Mouse (Mus musculus) testis, adult 2 months (tissue): ENCODE measurements around the gene Snx7.

Source experiments
- CTCF ChIP-seq: fragments of 200-500 bp; IDR thresholded peaks from 2 replicates; pipeline ENCODE4 v1.5.1; 2012; ENCODE audit warnings: low read depth, mild to moderate bottlenecking, inconsistent platforms, low read length, moderate library complexity; ENCODE audit not compliant: control insufficient read depth, insufficient read depth, insufficient replicate concordance
- POLR2A ChIP-seq: fragments of 200-500 bp; IDR thresholded peaks from 2 replicates; pipeline ENCODE4 v1.6.1; 2012; ENCODE audit warnings: low read depth, mild to moderate bottlenecking, inconsistent platforms, low read length, moderate library complexity; ENCODE audit not compliant: control insufficient read depth

DNA sequence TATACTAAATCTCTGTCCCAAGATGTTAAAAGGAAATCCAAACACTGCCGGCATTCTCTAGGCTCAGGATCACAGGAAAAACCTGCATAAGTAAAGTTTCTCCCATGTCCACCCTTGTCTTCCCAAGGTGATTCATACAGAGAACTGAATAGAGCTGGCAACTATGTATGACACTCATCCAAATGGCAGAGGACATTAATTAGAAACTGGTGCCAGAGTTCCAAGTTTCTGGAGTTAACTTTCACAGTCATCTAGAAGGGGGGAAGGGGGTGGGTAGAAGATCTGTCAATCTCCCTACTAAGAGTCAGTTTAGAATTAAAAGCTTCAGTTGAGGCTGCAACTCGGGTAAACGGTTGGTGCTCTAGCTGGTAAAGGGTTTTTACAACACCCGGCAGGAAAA is 76.8 kb downstream of the Snx7 start:
- TF ChIP-seq POLR2A (no peak), CTCF (no peak)
